Mouse (Mus musculus) lung, adult 18-20 months (tissue): ENCODE data around the gene Etnk1.
A peak's percentile ranks its signal among the peaks of the same experiment; 100 is the strongest.

Experiments used
- DNase-seq, 2 experiments: peaks; one replicate each; pipeline ENCODE4 v3.0.0; 2022; ENCODE audit warnings: mixed read lengths in 2 of 2

Gene Etnk1

DNA sequence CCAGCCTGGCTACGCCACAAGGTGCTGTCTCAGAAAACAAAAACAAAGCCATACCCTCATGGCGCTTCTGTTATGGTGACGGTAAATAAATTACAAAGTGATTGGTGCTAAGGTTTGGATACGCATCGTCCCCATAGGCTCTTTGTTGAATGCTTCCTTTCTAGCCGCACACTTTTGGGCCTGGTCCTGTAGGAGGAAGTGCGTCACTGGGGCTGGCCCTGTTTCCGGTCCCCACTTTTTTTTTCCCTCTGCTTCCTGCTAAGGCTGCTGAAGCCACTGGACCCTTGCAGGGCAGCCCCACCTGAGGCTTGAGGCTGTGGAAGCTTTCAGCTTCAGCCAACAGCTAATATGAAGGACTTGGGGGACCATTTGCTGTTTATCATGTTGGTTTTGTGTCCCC is 54.2 kb downstream of the Etnk1 start:
- DNase-seq, result no peak

DNA sequence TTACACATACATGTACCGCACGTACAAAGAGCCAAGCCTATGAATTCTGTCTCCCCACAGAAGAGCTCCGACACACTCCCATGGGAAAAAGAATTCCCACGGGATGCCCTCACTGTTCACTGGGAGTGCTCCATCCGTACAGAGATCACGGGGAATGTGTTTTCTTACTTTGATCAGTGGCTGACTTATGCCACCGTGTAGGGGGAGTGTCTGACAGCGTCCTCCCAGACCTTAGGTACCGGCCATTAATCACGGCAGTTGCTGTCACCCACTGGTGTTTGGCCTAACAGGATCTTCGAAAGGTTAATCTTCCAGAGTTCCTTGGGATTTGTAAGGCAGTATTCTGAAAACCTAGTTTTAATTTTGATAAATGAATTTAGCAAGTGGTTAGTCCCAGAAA is 57.0 kb downstream of the Etnk1 start:
- no peak for DNase-seq

DNA sequence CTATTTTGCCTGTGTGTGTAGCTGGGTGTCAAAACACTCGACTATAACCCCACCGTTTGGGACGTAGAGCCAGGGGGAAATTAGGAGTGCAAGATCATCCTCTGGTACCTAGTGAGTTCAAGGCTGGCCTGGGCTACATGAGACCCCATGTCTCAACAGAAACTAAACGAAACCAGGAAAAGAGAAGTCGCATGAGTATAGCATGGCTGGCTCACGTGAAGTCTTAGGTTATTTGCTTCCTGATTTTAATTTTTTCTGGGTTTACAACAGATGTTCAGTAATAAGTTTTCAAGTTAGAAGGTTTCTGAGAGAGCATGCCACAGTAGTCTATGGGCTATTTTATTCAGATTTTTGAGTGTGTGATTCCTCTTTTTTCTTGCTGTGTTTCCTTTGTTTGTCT is 57.9 kb downstream of the Etnk1 start:
- no peak for DNase-seq

DNA sequence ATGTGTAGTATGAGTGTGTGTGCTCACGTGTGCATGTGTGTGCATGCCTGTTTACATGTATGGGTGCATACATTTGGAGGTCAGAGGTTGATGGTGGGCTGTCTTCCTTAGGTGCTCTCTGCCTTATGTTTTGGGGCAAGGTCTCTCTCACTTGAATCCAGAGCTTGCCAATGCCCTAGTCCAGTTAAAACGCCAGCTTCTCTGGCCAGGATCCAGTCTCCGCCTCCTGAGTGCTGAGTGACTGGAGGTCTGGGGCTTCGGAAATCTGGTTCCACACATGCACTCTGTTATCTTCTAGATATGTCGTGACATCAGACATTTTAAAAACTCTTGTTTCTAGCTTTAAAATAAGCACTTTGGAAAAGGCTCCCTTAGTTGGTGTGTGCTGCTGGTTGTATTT is 61.7 kb downstream of the Etnk1 start:
- no peak for DNase-seq

DNA sequence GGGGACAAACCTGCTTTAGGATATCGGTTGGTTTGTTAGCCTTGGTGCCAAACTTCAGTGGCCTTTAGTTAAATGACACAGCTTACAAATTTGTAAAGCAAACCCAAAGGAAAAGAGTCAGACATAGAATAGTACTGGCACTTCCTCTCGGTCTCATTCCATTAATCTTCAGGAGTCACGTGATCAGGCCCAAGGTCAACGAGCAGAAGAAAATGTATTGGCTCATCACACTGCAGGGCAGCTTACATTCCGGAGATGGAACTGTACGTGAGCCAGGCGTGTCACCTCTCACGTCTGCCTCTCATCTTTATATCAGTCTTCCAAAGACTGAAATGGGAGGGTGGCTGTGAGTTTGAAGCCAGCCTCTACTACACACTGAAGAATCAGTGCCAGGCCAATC is 62.9 kb downstream of the Etnk1 start:
- no peak for DNase-seq

DNA sequence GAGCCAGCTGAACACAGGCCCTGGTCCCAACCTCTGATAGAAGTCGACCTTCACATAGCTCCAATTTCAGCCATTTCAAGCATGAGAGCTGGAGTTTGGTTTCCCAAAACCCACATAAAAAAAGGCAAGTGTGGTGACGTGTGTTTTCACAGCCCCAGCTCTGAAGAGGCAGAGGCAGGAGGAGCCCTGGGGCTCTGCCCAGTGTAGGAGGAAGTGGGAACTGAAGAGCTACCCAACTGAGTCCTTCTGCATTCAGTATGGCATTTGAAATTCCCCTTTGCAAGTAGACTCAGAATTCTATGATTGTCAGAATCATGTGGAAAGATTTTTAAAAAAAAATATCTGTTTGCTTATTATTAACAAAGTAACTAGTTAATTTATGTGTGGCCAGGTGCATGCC is 63.9 kb downstream of the Etnk1 start:
- no peak for DNase-seq

DNA sequence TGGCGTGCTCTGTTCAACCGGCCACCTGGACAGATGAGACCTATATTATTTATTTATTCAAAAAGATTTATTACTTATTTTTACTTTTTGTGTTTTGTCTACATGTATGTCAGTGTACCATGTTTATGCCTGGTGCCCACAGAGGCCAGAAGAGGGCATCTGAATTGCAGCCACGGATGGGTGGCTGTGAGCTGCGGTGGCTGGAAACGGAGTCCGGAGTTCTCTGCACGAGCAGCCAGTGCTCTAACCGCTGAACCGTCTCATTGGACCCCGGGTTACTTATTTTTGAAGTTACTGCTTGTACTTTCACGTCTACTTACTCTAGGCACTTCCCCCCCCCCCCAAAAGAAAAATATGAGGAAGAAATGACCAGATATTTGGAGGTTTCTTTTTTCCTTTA is 65.7 kb downstream of the Etnk1 start:
- no peak for DNase-seq

DNA sequence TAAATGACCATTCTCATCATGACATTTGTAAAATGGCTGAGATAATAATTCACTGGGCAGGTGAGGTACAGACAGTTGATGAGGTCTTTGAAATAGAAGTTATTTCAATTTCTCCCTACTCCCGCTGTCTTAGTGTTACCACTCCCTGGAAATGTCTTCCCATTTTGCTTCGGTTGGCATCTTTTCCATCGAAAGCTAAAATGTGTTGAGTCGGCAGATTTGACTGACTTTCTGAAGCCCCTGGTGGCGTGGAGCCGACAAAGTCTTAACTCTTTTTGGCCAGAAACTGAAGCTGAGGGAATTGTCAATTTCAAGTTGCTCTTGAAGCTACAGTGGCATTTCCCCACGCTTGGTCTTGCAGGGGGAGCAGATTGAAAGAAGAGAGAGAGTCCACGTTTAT is 67.8 kb downstream of the Etnk1 start:
- no peak for DNase-seq

DNA sequence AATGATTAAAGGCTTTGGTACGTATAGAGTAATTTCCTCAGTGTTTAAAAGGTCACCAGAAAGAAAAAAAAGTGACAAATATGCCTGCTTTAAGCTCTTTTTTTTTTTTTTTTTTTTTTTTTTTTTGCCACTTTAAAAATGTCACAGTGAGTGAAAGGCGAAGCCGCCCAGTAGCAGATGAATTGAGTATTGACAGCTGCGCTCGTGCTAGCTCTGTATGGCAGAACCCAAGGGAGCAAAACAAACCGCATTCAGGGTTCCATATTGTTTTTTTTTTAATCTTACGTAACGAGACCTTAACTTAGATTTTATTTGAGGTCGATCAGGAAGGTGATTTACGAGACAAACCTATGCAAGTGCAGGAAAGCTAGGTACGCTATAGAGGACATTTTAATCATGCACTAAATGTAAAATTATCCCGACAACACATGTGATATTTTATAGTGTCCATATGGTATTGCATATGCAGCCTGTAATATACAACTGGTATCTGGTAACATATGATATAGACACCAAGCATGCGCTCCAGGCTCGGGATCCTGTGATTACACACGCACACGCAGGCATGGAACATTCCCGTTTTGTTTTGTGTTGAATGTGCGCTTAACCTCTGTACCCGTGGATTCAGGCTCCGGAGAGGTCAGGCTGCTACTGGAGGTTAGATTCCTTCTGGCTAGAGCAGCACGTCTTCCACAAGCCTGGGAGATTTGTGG is 72.5 kb downstream of the Etnk1 start:
- no peak for DNase-seq

DNA sequence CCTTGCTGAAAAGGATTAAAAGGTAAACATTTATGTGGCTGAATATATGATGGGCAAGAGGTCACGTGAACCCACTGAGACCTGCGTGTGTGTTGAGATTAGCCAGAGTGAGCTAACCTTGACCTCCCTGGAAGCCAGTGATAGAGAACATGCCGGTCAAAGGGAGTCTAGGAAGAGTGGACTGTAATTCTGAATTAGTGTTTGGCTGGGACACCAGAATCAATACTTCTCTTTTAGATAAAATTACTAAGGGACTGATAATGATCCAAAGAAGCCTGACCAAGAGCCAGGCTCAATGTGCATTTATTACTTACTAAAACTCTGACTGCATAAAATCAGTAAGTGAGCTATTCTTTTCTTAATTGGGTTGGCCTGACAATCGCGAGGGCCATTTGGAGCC is 76.2 kb downstream of the Etnk1 start:
- DNase-seq, result no peak

DNA sequence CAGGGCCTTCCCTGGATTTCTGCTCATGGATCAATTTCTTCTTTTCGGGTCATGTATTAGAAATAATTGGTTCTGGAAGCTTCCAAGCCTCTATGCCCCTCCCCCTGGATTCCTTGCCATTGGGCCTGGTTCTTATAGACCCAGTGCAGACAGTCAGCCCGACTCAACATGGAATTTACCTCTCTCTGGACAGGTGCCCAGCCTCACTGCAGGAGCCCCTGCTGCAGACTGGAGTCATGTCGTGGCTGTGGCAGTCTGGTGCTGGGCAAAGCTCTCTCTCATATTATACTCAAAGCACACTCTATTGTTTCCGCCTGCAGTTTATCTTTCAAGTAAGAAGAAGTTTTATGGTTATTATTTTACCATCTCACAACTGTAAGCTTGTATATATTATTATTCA is 90.9 kb downstream of the Etnk1 start:
- DNase-seq, result no peak

DNA sequence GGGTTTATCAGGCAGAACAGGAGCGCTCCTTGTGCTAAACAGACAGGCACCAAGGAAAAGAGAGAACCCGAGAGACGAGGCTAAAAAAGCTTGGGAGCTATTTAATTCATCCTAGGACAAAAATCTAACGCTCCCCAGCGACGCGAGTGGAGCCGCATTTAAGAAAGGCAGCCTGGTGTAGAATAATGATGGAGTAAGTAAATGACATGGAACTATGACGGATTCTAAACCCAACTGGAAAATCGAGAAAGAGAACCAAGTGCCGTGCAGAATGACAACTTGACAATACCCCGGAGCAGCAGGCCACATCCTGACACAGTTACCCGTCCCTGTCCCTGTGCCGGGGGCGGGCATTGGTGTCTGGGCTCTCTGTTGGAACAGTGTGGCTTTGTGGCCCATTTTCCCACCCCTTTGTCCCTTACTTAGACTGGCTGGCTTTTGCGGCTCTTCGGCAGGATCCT is 92.2 kb downstream of the Etnk1 start:
- DNase-seq, result no peak

DNA sequence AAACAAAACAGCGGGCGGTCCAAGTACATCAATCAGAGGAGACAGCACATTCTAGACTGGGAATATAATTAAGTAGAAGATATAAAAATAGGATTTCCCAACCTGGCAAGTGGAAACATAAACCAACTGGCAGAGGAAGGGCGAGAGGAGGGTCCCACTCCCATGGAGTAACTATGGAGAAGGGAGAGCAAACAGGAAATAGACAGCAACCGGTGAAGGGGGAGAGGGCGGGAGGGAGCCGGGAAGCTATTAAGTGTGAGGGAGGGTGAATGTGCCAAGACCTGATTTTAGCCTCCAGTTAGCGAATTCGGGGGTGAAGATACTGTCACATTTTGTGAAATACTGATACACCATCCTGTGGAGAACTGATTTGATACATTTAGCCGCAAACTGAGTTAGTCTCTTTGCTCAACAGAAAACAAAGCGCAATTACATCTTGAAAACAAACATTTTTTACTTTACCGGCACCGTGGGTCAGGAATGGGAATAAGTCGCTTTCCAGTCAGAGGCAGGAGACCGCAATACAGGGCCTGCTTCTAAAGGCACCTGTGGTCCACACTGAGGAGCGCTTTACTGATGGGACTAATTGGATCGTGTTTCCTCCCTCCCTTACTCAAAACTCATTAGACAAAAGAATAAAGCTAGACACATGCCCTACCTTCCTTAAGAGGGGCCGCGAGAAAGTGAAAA is 93.0 kb downstream of the Etnk1 start:
- DNase-seq, result peak in 1 of 2 experiments; percentile 14

DNA sequence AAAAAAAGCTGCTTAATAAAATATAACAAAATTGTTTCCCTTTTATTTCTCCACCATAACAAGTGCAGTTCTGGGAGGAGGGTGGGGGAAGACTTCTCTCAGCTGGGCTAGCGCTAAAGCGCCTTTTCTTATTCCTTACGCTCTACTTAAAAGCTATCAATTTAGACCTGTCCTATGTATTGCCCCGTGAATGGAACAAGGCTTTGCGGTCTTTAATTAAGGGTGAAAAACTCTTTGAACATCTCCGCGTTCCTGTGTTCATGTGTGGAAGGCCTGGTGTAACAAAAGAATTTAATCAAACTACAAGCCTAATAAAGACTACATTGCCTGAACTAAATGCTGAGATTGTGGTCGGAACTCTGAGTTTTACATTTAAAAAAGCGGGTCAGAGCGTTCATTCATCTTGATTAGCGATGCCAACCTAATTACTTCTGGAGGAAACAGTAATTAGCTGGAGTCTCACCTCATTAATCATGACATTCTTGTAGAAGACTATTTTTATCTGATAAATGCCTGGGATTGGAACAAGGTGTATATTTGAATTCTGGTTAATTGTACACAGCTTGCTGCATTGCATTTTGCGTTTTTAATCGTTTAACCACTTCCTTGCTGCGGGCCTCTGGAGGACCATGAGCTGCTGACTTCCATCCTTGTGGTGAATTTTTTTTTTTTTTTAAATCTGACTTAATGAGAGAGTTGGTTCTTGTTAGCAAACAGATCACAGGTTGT is 93.7 kb downstream of the Etnk1 start:
- no peak for DNase-seq

DNA sequence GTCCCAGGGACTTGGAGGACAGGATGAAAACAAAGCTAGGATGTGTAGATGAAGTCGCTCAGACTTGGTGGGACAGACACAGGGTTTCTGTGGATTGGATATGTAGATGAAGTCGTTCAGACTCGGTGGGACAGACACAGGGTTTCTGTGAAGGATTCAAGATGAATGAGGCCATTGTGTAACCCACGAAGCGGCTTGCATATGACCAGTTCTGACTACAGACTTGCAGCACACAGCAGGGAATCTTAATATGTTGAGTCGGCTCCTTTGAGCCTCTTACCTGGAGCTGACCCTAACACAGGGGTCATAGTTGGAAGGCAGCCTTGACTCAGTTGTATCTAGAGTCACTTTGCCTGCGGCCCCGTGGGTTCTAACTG is 94.3 kb downstream of the Etnk1 start:
- no peak for DNase-seq

DNA sequence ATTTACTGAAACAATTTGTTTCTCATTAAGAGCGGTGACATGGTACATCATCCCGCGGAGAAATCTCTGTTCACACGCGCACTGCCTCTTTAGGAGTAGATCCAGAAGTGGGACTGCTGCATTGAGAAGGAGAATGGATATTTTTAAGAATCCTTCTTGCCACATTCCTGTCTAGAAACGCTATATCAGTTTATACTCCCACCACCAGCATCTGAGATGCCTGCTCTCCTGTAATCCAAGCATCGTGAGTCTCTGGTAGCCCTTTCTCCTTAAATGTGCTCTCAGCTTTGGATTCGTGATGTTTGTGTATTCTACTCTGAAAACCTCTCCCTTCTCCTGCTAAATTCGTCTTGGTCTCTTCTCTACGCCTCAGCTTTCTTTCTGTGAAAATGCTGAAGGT is 98.5 kb downstream of the Etnk1 start:
- no peak for DNase-seq

DNA sequence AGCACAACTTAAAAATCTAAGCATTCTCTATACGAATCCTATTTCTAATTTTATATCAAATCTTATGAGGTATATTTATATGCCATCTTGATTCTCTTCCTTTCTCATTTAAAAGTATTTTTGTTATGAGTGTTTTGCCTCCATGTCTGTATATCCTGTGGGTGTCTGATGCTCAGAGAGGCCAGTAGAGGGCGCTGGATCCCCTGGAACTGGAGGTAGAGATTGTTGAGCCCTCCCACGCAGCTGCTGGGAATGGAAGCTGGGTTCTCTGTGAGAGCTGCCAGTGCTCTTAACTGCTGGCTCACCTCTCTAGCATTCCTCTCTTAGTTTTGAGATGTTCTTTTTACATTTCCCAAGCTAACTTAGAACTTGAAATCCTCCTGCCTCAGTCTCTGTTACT is 112.2 kb downstream of the Etnk1 start:
- DNase-seq, result no peak
